Mouse (Mus musculus) liver, embryonic 16.5 days (tissue): ENCODE measurements around the gene Sugct. TPM values are rescaled to one million over a fixed set of nuclear protein-coding genes. Genes with fewer than 3 reads are reported as not detected.

ENCODE experiments used
- ATAC-seq: fragments of 200-750 bp; cut with Nextera tagmentation; 2 replicates; pipeline ENCODE4 v1.8.0; 2017; ENCODE audit warnings: low read depth, mild to moderate bottlenecking, moderate number of reproducible peaks, moderate library complexity
- H3K27ac ChIP-seq: fragments of 300-500 bp; sonication (generic); 2 replicates; pipeline ENCODE4 v1.5.1; 2014; ENCODE audit warnings: mild to moderate bottlenecking, low read length
- H3K27me3 ChIP-seq: fragments of 300-500 bp; sonication (generic); 2 replicates; pipeline ENCODE4 v1.6.1; 2014; ENCODE audit warnings: low read depth, low read length, mixed read lengths; ENCODE audit not compliant: control insufficient read depth, insufficient read depth
- H3K36me3 ChIP-seq: fragments of 300-500 bp; sonication (generic); 2 replicates; pipeline ENCODE4 v1.6.1; 2014; ENCODE audit warnings: mild to moderate bottlenecking; ENCODE audit not compliant: control insufficient read depth, insufficient read depth
- H3K4me1 ChIP-seq: fragments of 300-500 bp; sonication (generic); 2 replicates; pipeline ENCODE4 v1.6.1; 2014; ENCODE audit warnings: low read depth, low read length, mixed read lengths; ENCODE audit not compliant: control insufficient read depth
- H3K4me2 ChIP-seq: fragments of 300-500 bp; sonication (generic); 2 replicates; pipeline ENCODE4 v1.6.1; 2014; ENCODE audit warnings: low read depth, low read length, mixed read lengths
- H3K4me3 ChIP-seq: fragments of 300-500 bp; sonication (generic); 2 replicates; pipeline ENCODE4 v1.5.1; 2014; ENCODE audit warnings: low read depth, mild to moderate bottlenecking, low read length
- H3K9ac ChIP-seq: fragments of 300-500 bp; sonication (generic); 2 replicates; pipeline ENCODE4 v1.6.1; 2014; ENCODE audit warnings: low read depth, low read length
- H3K9me3 ChIP-seq: fragments of 300-500 bp; sonication (generic); replicated peaks from 2 replicates; pipeline ENCODE4 v1.6.1; 2016; ENCODE audit warnings: low read length; ENCODE audit not compliant: control insufficient read depth
- WGBS: fragments of 180-500 bp; shearing (Covaris S2); extraction: QIAGEN DNeasy Blood & Tissue Kit; methylation state at CpG from one replicate; pipeline ENCODE4 v1.1.7; 2014; ENCODE audit not compliant: insufficient replicate concordance; 5-methylcytosine and 5-hydroxymethylcytosine counted together
- polyA plus RNA-seq: library from polyadenylated mRNA; unstranded; fragments of >200 nt; fragmentation: Nextera tagmentation; extraction: Ambion mirVana; gene quantifications from 2 replicates; pipeline ENCODE4 v1.2.1, GENCODE M21; 2015

Sugct gene
- polyA plus RNA-seq, 1 experiment from 2014 or later, result 5.6 TPM

- no peak for ATAC-seq
- Histone ChIP-seq H3K27ac (no peak overlapping the region), H3K4me3 (no peak overlapping the region)
These were observed 53.1 kb downstream of the Sugct start for GRCm38 (mm10) chr13:17642294-17642693.

DNA sequence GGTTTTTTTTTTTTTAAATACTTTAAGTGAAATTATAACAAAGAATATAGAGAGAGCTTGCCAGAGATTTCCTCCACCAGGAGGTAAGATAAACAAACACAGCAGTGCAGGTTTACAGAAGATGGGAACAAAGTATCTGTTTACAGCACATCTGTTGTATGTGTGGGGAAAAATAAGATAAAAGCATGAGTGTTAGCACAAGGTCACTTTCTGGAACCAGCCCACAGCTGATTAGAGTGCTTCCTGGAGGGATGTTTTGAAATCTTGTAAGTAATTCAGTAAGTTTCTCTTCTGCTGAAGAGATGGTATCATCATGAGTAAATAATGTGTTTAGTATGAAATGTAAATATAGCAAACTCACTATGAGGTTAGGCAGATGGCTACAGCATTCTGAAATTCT lies 57.3 kb downstream of the Sugct start:
- Histone ChIP-seq H3K4me2 (no peak overlapping the region), H3K4me3 (no peak overlapping the region), H3K27ac (no peak overlapping the region), H3K9ac (no peak overlapping the region), H3K4me1 (no peaks in the 10 kb centered on the region), H3K36me3 (no peaks in the 10 kb centered on the region), H3K27me3 (no peaks in the 10 kb centered on the region), H3K9me3 (no peaks in the 10 kb centered on the region)
- ATAC-seq, result no peak

More at GRCm38 (mm10) chr13:17642294-17642693, 53.1 kb downstream of the Sugct start:
- no peak overlapping the region for H3K4me2 ChIP-seq
- no peaks in the 10 kb centered on the region for H3K36me3 ChIP-seq
- H3K9ac ChIP-seq, result no peak overlapping the region
- no peaks in the 10 kb centered on the region for H3K9me3 ChIP-seq
- WGBS, result 27% methylated on average over 2 of the region's 2 CpGs
- H3K4me1 ChIP-seq, result no peaks in the 10 kb centered on the region
- no peaks in the 10 kb centered on the region for H3K27me3 ChIP-seq

DNA sequence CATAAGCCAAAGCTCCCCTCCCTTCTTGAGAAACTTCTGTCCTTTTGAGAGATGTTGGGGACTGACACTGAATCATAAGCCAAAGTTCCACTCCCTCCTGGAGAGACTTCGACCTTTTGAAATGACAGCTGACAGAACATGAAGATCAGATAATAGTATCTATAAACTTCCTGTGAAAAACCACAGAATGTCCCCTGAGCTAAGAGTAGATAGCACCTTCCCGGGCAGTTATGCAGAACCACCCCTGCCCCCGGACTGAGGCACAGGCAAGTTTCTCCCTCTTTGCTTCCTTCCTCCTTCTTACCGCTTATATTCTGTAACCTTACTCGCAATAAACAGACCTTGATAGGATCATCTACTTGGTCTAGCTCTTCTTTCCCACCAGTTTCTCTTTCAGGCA lies 68.2 kb downstream of the Sugct start:
- no peaks in the 10 kb centered on the region for H3K36me3 ChIP-seq
- H3K4me1 ChIP-seq, result no peaks in the 10 kb centered on the region
- no peak overlapping the region for H3K9ac ChIP-seq
- no peak overlapping the region for H3K4me2 ChIP-seq
- no peak for ATAC-seq
- no peaks in the 10 kb centered on the region for H3K27me3 ChIP-seq
- H3K4me3 ChIP-seq, result no peak overlapping the region
- no peak overlapping the region for H3K27ac ChIP-seq
- no peaks in the 10 kb centered on the region for H3K9me3 ChIP-seq
- WGBS, result 19% methylated on average over 5 of the region's 5 CpGs

DNA sequence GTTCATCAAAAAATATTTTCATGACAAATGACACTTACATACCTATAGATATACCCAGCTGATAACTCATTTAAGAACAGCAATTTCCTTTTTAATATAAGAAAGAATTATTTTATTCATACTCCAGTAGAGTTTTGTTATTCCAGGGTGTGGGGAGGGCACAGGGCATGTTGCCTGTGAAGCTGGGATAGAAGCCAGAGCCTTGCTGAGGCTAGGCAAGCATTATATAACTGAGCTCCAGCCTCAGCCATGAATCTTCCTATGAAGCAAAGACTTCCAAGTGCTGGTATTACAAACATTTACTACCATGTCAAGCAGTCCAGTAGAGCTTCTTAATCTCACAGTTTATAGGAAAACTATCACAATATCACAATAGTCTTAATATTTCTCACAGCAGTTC lies 70.4 kb downstream of the Sugct start:
- Histone ChIP-seq H3K4me3 (no peak overlapping the region), H3K27ac (no peak overlapping the region), H3K36me3 (no peaks in the 10 kb centered on the region), H3K4me2 (no peak overlapping the region), H3K4me1 (no peaks in the 10 kb centered on the region), H3K27me3 (no peaks in the 10 kb centered on the region), H3K9ac (no peak overlapping the region), H3K9me3 (no peaks in the 10 kb centered on the region)
- no peak for ATAC-seq

- Histone ChIP-seq H3K9me3 (no peaks in the 10 kb centered on the region), H3K4me2 (no peak overlapping the region), H3K9ac (no peak overlapping the region), H3K36me3 (no peaks in the 10 kb centered on the region), H3K4me1 (no peaks in the 10 kb centered on the region), H3K27ac (no peak overlapping the region), H3K27me3 (no peaks in the 10 kb centered on the region), H3K4me3 (no peak overlapping the region)
- no peak for ATAC-seq
- whole genome bisulfite sequencing, result 39% methylated on average over 1 of the region's 1 CpGs
These were observed 89.1 kb downstream of the Sugct start for GRCm38 (mm10) chr13:17606217-17606616.

DNA sequence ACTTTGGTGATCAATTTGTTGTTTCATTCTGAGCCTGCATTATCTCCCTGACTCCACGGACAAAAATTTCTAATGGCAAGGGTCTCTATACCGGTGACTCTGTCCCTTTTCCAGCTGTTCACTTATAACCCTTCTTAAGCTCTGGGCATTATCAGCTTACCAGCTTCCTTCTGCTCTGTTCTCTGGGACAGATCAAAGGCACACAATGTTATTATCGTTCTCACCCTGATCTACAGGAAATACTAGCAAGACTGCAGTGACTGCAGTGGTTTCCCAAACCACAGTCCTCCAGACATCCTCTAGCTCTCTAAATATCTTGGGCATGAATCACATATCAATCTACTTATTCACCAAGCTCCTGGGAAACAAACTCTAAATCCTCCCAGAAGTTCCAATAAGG lies 90.7 kb downstream of the Sugct start:
- Histone ChIP-seq H3K4me1 (no peaks in the 10 kb centered on the region), H3K4me3 (no peak overlapping the region), H3K27me3 (no peaks in the 10 kb centered on the region), H3K4me2 (no peak overlapping the region), H3K36me3 (no peaks in the 10 kb centered on the region), H3K9ac (no peak overlapping the region), H3K27ac (no peak overlapping the region), H3K9me3 (no peaks in the 10 kb centered on the region)
- 16% methylated on average over 3 of the region's 3 CpGs for WGBS
- no peak for ATAC-seq

DNA sequence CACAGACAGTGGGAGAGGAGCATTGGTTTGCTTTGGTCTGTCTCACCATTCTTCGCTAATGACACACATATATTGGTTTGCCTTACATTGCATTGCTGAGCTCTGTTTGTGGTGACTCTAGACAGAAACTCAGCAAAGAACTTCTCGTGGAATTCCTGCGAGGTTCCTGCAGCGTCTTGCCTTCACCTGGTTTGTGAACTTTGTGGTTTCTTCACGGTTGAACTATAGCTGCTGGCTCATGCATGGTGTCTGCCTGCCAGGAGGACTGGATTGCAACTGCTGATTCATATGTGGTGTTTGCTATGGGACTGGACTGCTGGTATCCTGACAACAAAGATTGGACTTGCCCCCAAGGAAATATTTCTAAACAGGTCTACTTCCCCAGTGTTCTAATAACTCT lies 91.6 kb downstream of the Sugct start:
- no peak overlapping the region for H3K4me3 ChIP-seq
- H3K27ac ChIP-seq, result no peak overlapping the region
- no peaks in the 10 kb centered on the region for H3K9me3 ChIP-seq
- WGBS, result 61% methylated on average over 5 of the region's 5 CpGs
- no peak overlapping the region for H3K9ac ChIP-seq
- no peak overlapping the region for H3K4me2 ChIP-seq
- no peak for ATAC-seq
- no peaks in the 10 kb centered on the region for H3K27me3 ChIP-seq
- H3K4me1 ChIP-seq, result no peaks in the 10 kb centered on the region
- no peaks in the 10 kb centered on the region for H3K36me3 ChIP-seq

DNA sequence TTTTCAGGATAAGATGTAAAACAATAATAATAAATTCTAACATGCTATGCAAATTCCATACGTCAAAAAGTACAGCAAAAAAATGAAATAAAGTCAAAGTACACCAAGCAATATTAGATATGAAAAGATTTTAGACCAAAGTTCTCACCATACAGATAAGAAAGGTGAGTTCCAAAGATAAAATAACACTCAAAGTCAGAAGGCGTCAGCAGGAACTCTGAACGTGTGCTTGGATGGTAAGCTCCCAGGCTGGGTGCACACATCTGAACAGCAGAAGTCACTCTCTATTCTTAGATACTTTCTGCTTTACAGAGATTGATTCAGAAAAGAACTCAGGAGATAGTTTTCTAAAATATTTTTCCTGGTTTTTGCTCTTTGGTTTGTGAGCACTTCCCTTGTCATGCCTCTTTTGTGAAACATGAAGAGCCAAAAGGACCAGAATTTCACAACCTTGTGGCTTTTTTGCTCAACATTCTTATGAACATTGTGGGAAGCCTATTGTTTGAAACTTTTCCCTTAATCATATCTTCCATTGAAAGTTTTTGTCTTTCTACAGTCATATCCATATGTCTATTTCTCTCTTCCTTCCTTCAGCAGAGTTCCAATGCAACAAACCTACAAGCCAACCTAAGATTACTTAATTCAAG lies 110.0 kb downstream of the Sugct start:
- Histone ChIP-seq H3K27ac (no peak overlapping the region), H3K4me2 (no peak overlapping the region), H3K4me3 (no peak overlapping the region), H3K27me3 (no peaks in the 10 kb centered on the region), H3K9ac (no peak overlapping the region), H3K36me3 (no peaks in the 10 kb centered on the region), H3K9me3 (no peaks in the 10 kb centered on the region), H3K4me1 (no peaks in the 10 kb centered on the region)
- 12% methylated on average over 3 of the region's 3 CpGs for WGBS
- ATAC-seq, result no peak

- H3K4me1 ChIP-seq, result no peaks in the 10 kb centered on the region
- no peak overlapping the region for H3K27ac ChIP-seq
- no peak overlapping the region for H3K9ac ChIP-seq
- H3K36me3 ChIP-seq, result no peaks in the 10 kb centered on the region
- H3K27me3 ChIP-seq, result no peaks in the 10 kb centered on the region
- H3K4me3 ChIP-seq, result no peak overlapping the region
- H3K9me3 ChIP-seq, result no peaks in the 10 kb centered on the region
- no peak for ATAC-seq
- no peak overlapping the region for H3K4me2 ChIP-seq
These were observed 110.5 kb downstream of the Sugct start for GRCm38 (mm10) chr13:17584804-17585203.
